Mouse (Mus musculus) neural tube, embryonic 12.5 days (tissue): ENCODE results near the gene Tesmin. TPM values are rescaled to one million over a fixed set of nuclear protein-coding genes. Genes with fewer than 3 reads are reported as not detected.
A peak's percentile ranks its signal among the peaks of the same experiment; 100 is the strongest.

Experiments used
- ATAC-seq: fragments of 200-750 bp; cut with Nextera tagmentation; 2 replicates; pipeline ENCODE4 v1.8.0; 2017; ENCODE audit warnings: low read depth, mild to moderate bottlenecking, moderate TSS enrichment, moderate library complexity; ENCODE audit not compliant: low FRiP score
- H3K27ac ChIP-seq: fragments of 300-500 bp; sonication (generic); 2 replicates; pipeline ENCODE4 v1.5.1; 2016
- H3K27me3 ChIP-seq: fragments of 300-500 bp; sonication (generic); replicated peaks from 2 replicates; pipeline ENCODE4 v1.6.1; 2016; ENCODE audit warnings: mild to moderate bottlenecking
- H3K36me3 ChIP-seq: fragments of 300-500 bp; sonication (generic); 2 replicates; pipeline ENCODE4 v1.6.1; 2016; ENCODE audit warnings: mild to moderate bottlenecking
- H3K4me1 ChIP-seq: fragments of 300-500 bp; sonication (generic); 2 replicates; pipeline ENCODE4 v1.6.1; 2016
- H3K4me2 ChIP-seq: fragments of 300-500 bp; sonication (generic); replicated peaks from 2 replicates; pipeline ENCODE4 v1.6.1; 2016; ENCODE audit warnings: mild to moderate bottlenecking
- H3K4me3 ChIP-seq: fragments of 300-500 bp; sonication (generic); 2 replicates; pipeline ENCODE4 v1.5.1; 2016
- H3K9ac ChIP-seq: fragments of 300-500 bp; sonication (generic); 2 replicates; pipeline ENCODE4 v1.6.1; 2016; ENCODE audit warnings: mild to moderate bottlenecking
- H3K9me3 ChIP-seq: fragments of 300-500 bp; sonication (generic); 2 replicates; pipeline ENCODE4 v1.6.1; 2016; ENCODE audit warnings: mild to moderate bottlenecking
- WGBS: fragments of 180-500 bp; shearing (Covaris S2); methylation state at CpG from one replicate; pipeline ENCODE4 v1.1.7; 2016; 5-methylcytosine and 5-hydroxymethylcytosine counted together
- polyA plus RNA-seq: library from polyadenylated mRNA; unstranded; fragments of >200 nt; fragmentation: Nextera tagmentation; extraction: Ambion mirVana; gene quantifications from 2 replicates; pipeline ENCODE4 v1.2.1, GENCODE M21; 2016

The Tesmin gene
- polyA plus RNA-seq, 1 experiment from 2014 or later, result not detected

GRCm38 (mm10) chr19:3401504-3401903 lies 12.8 kb downstream of the Tesmin start:
- Histone ChIP-seq H3K36me3 (no peaks in the 10 kb centered on the region), H3K4me2 (no peak overlapping the region), H3K4me1 (no peaks in the 10 kb centered on the region), H3K4me3 (no peak overlapping the region), H3K9me3 (no peaks in the 10 kb centered on the region), H3K27me3 (no peaks in the 10 kb centered on the region), H3K27ac (no peak overlapping the region), H3K9ac (no peak overlapping the region)
- ATAC-seq, result no peak
- 89% methylated on average over 7 of the region's 7 CpGs for WGBS

- Histone ChIP-seq H3K4me1 (no peaks in the 10 kb centered on the region), H3K9ac (no peak overlapping the region), H3K4me3 (no peak overlapping the region), H3K27me3 (no peaks in the 10 kb centered on the region), H3K27ac (no peak overlapping the region), H3K4me2 (no peak overlapping the region), H3K9me3 (no peaks in the 10 kb centered on the region), H3K36me3 (no peaks in the 10 kb centered on the region)
- ATAC-seq, result no peak
- 57% methylated on average over 7 of the region's 7 CpGs for WGBS
Measured at GRCm38 (mm10) chr19:3401943-3402342, 13.3 kb downstream of the Tesmin start.

DNA sequence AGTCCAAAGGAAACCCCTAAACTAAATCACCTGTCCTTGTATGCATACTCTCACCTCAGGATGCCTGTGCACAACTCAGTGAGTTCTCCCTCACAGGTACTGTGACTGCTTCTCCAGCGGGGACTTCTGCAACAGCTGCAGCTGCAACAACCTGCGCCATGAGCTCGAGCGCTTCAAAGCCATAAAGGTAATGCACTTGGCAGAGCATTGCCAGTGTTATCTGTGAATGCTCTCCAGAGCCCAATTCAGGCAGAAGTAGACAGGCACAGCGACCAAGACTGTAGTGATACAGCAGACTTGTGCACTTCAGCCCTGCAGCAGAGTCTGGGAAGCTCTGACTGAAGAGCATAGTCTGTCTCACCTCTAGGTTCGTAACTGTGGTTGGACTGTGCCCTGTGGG lies 13.7 kb downstream of the Tesmin start:
- no peak for ATAC-seq
- H3K9ac ChIP-seq, result no peak overlapping the region
- no peak overlapping the region for H3K27ac ChIP-seq
- H3K36me3 ChIP-seq, result no peaks in the 10 kb centered on the region
- no peaks in the 10 kb centered on the region for H3K9me3 ChIP-seq
- H3K27me3 ChIP-seq, result no peaks in the 10 kb centered on the region
- H3K4me3 ChIP-seq, result no peak overlapping the region
- no peak overlapping the region for H3K4me2 ChIP-seq
- WGBS, result 80% methylated on average over 6 of the region's 6 CpGs
- H3K4me1 ChIP-seq, result no peaks in the 10 kb centered on the region

DNA sequence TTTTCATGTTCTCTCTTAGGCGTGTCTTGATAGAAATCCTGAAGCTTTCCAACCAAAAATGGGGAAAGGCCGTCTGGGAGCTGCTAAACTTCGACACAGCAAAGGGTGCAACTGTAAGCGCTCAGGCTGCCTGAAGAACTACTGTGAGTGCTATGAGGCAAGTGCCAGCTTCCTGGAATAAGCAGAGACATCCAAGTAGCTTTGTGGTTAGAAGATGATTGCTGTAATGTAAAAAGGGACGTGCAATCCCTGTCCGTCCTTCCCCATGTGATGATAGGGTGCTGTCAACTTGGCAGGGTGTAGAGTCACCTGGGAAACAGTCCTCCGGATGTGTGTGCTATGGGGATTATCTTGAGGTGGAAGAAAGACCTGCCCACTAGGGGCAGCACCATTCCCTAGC lies 15.4 kb downstream of the Tesmin start:
- Histone ChIP-seq H3K27me3 (no peaks in the 10 kb centered on the region), H3K4me2 (no peak overlapping the region), H3K36me3 (no peaks in the 10 kb centered on the region), H3K27ac (no peak overlapping the region), H3K9me3 (no peaks in the 10 kb centered on the region), H3K4me3 (no peak overlapping the region), H3K9ac (no peak overlapping the region), H3K4me1 (no peaks in the 10 kb centered on the region)
- WGBS, result 86% methylated on average over 7 of the region's 7 CpGs
- ATAC-seq, result no peak

- H3K4me1 ChIP-seq, result no peaks in the 10 kb centered on the region
- WGBS, result 53% methylated on average over 1 of the region's 1 CpGs
- no peak overlapping the region for H3K27ac ChIP-seq
- no peaks in the 10 kb centered on the region for H3K27me3 ChIP-seq
- no peak for ATAC-seq
- H3K9ac ChIP-seq, result no peak overlapping the region
- no peak overlapping the region for H3K4me3 ChIP-seq
- H3K9me3 ChIP-seq, result no peaks in the 10 kb centered on the region
- no peaks in the 10 kb centered on the region for H3K36me3 ChIP-seq
- no peak overlapping the region for H3K4me2 ChIP-seq
Measured at GRCm38 (mm10) chr19:3405531-3406281, 17.0 kb downstream of the Tesmin start.

- 3% methylated on average over 37 of the region's 37 CpGs for WGBS
- peaks cover 9% of the 10 kb centered on the region for H3K4me1 ChIP-seq
- H3K9ac ChIP-seq, result 0 out of 2 replicates have a peak within 1 kb of the TSS, but pooled peaks have one; percentile 40
- no peaks in the 10 kb centered on the region for H3K36me3 ChIP-seq
- no peak within 1 kb of the TSS for H3K27ac ChIP-seq
- H3K9me3 ChIP-seq, result no peaks in the 10 kb centered on the region
- H3K4me3 ChIP-seq, result peak within 1 kb of the TSS; percentile 29
- peak within 1 kb of the TSS; percentile 63 for H3K4me2 ChIP-seq
- ATAC-seq, result 0 out of 2 replicates have a peak, but pooled peaks have one; percentile 21
- peaks cover 29% of the 10 kb centered on the region for H3K27me3 ChIP-seq
Measured at GRCm38 (mm10) chr19:3414268-3414733, 25.6 kb downstream of the Tesmin start, which contains the start of gene Gal. Gal (minus strand) TSS chr19:3414544.

- no peak overlapping the region for H3K9ac ChIP-seq
- peaks cover 16% of the 10 kb centered on the region for H3K27me3 ChIP-seq
- no peak overlapping the region for H3K4me2 ChIP-seq
- WGBS, result 63% methylated on average over 5 of the region's 5 CpGs
- no peak overlapping the region for H3K27ac ChIP-seq
- no peak overlapping the region for H3K4me3 ChIP-seq
- no peaks in the 10 kb centered on the region for H3K9me3 ChIP-seq
- no peak for ATAC-seq
- no peaks in the 10 kb centered on the region for H3K36me3 ChIP-seq
- peaks cover 5% of the 10 kb centered on the region; the same call in 1 of the 2 replicates for H3K4me1 ChIP-seq
Measured at GRCm38 (mm10) chr19:3419251-3419650, 30.6 kb downstream of the Tesmin start.

DNA sequence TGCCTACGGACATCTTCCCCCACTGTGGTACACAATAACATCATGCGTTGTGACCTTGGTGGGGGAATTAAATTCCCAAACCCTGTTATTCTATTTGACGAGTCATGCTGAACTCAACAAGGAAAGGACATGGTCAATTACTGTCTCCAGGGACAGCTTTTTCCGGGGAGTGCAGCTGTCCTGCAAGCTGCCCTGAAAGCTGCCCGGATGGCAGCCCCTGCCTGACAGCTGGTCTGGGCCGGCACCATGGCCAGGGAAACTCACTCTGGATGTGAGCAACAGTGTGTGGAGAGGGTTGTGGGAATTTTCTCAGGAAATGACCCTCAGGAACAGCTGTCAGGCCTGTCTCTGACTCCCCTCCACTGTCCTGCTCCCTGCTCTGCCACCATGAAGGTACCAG lies 33.8 kb downstream of the Tesmin start:
- peak; percentile 55; the same call in 1 of the 2 replicates for ATAC-seq
- 39% methylated on average over 6 of the region's 6 CpGs for WGBS
- no peak overlapping the region for H3K9ac ChIP-seq
- no peaks in the 10 kb centered on the region for H3K27me3 ChIP-seq
- no peak overlapping the region for H3K4me3 ChIP-seq
- no peaks in the 10 kb centered on the region for H3K4me1 ChIP-seq
- H3K9me3 ChIP-seq, result no peaks in the 10 kb centered on the region
- no peak overlapping the region for H3K4me2 ChIP-seq
- H3K36me3 ChIP-seq, result no peaks in the 10 kb centered on the region
- H3K27ac ChIP-seq, result no peak overlapping the region

GRCm38 (mm10) chr19:3422981-3423380 lies 34.3 kb downstream of the Tesmin start:
- Histone ChIP-seq H3K4me2 (no peak overlapping the region), H3K27ac (no peak overlapping the region), H3K36me3 (no peaks in the 10 kb centered on the region), H3K9ac (no peak overlapping the region), H3K4me1 (no peaks in the 10 kb centered on the region), H3K4me3 (no peak overlapping the region), H3K9me3 (no peaks in the 10 kb centered on the region), H3K27me3 (no peaks in the 10 kb centered on the region)
- ATAC-seq, result no peak
- 53% methylated on average over 4 of the region's 4 CpGs for WGBS

DNA sequence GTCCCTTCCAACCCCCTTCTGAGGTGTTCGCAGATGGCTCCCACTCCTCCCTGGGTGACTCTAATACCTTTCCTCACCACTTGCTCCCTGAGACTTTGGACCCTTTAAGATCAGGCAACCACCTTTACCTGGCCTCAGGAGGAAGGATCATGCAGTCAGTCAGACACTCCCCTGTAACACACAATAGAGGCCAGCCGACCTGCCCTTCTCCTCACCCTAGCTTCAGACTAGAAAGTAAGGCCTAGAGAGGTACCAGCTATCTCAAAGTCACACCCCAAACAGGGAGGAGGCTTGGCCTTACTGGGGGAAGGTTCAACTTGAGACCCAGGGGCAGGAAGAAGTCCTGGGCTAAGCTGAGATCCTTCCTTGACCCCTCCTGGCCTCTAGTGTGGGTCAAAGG lies 35.6 kb downstream of the Tesmin start:
- Histone ChIP-seq H3K36me3 (no peaks in the 10 kb centered on the region), H3K4me2 (no peak overlapping the region), H3K4me3 (no peak overlapping the region), H3K4me1 (no peaks in the 10 kb centered on the region), H3K9ac (no peak overlapping the region), H3K27ac (no peak overlapping the region), H3K9me3 (no peaks in the 10 kb centered on the region), H3K27me3 (no peaks in the 10 kb centered on the region)
- no peak for ATAC-seq
- WGBS, result 84% methylated on average over 2 of the region's 2 CpGs

- no peak overlapping the region for H3K9ac ChIP-seq
- 85% methylated on average over 15 of the region's 15 CpGs for WGBS
- H3K4me1 ChIP-seq, result no peaks in the 10 kb centered on the region
- H3K27me3 ChIP-seq, result no peaks in the 10 kb centered on the region
- H3K9me3 ChIP-seq, result no peaks in the 10 kb centered on the region
- no peak for ATAC-seq
- no peak overlapping the region for H3K27ac ChIP-seq
- H3K4me3 ChIP-seq, result no peak overlapping the region
- H3K4me2 ChIP-seq, result no peak overlapping the region
- H3K36me3 ChIP-seq, result no peaks in the 10 kb centered on the region
Measured at GRCm38 (mm10) chr19:3428057-3428830, 39.6 kb downstream of the Tesmin start.

DNA sequence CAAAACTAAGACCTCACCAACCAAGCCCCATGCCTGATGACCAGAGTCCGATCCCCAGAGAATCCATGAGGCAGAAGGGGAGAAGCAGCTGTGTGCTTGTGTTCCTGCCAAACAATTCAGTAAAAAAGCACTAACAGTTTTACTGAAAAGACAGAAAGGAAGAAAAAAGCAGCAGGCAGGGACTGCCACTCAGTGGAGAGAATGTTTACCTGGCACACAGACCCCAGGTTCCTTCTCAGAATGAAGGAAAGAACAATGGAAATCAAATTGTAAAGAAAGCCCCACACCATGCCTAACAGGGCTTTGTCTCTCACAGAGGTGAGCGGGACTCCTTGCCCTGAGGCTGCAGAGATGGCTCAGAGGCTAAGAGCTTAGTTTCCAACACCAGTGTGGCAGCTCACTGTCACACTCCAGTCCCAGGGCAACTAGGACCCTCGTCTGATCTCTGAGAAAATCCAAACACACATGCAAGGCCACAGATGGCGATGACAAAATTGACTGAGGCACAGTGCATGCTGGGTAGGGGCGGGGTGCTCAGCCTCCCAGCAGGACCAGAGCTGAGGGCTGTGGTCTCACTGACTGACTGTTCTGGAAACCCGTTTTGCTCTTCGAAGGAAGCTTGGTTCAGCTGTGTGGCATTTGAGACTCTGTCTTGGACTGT lies 40.6 kb downstream of the Tesmin start:
- Histone ChIP-seq H3K9ac (no peak overlapping the region), H3K4me2 (no peak overlapping the region), H3K9me3 (no peaks in the 10 kb centered on the region), H3K36me3 (no peaks in the 10 kb centered on the region), H3K27me3 (no peaks in the 10 kb centered on the region), H3K4me1 (no peaks in the 10 kb centered on the region), H3K27ac (no peak overlapping the region), H3K4me3 (no peak overlapping the region)
- ATAC-seq, result no peak
- 51% methylated on average over 7 of the region's 7 CpGs for WGBS
